Mouse (Mus musculus): ENCODE measurements around the gene Tmem120a.

Gene Tmem120a

GRCm38 (mm10) chr5:135731322-135731721 lies 12.9 kb downstream of the Tmem120a start:
- no peak for DNase-seq

- DNase-seq = no peak
Measured at GRCm38 (mm10) chr5:135730916-135731315, 13.3 kb downstream of the Tmem120a start.

GRCm38 (mm10) chr5:135730278-135730677 lies 14.0 kb downstream of the Tmem120a start:
- DNase-seq = no peak

GRCm38 (mm10) chr5:135729351-135729750 lies 14.9 kb downstream of the Tmem120a start:
- no peak for DNase-seq

GRCm38 (mm10) chr5:135728361-135728760 lies 15.9 kb downstream of the Tmem120a start:
- no peak for DNase-seq

- no peak for DNase-seq
Measured at GRCm38 (mm10) chr5:135727871-135728270, 16.4 kb downstream of the Tmem120a start.

- no peak for DNase-seq
Measured at GRCm38 (mm10) chr5:135726641-135727346, 17.5 kb downstream of the Tmem120a start.

- no peak for DNase-seq
Measured at GRCm38 (mm10) chr5:135725991-135726390, 18.3 kb downstream of the Tmem120a start.

GRCm38 (mm10) chr5:135725391-135725841 lies 18.8 kb downstream of the Tmem120a start:
- DNase-seq = no peak

- DNase-seq = no peak
Measured at GRCm38 (mm10) chr5:135724536-135725322, 19.5 kb downstream of the Tmem120a start.

- DNase-seq = no peak
Measured at GRCm38 (mm10) chr5:135723165-135723751, 21.0 kb downstream of the Tmem120a start.

GRCm38 (mm10) chr5:135722121-135722520 lies 22.1 kb downstream of the Tmem120a start:
- DNase-seq = no peak

GRCm38 (mm10) chr5:135721076-135721475 lies 23.2 kb downstream of the Tmem120a start:
- no peak for DNase-seq

- no peak for DNase-seq
Measured at GRCm38 (mm10) chr5:135720121-135720520, 24.1 kb downstream of the Tmem120a start.

GRCm38 (mm10) chr5:135719586-135720120 lies 24.6 kb downstream of the Tmem120a start:
- no peak for DNase-seq

GRCm38 (mm10) chr5:135715624-135716023 lies 28.6 kb downstream of the Tmem120a start:
- DNase-seq = no peak

GRCm38 (mm10) chr5:135713441-135714218 lies 30.6 kb downstream of the Tmem120a start:
- peak; percentile 49 to 51 for DNase-seq

GRCm38 (mm10) chr5:135712803-135713202 lies 31.4 kb downstream of the Tmem120a start:
- DNase-seq = no peak

- no peak for DNase-seq
Measured at GRCm38 (mm10) chr5:135711582-135712355, 32.5 kb downstream of the Tmem120a start.

- peak; percentile 26 to 34 for DNase-seq
Measured at GRCm38 (mm10) chr5:135710599-135711214, 33.5 kb downstream of the Tmem120a start.

- no peak for DNase-seq
Measured at GRCm38 (mm10) chr5:135709716-135710115, 34.5 kb downstream of the Tmem120a start.

All from B cell, adult 2 months (primary cell).